Comparison of ENCODE assay signal across 9 mouse cellular contexts in the genomic region with DNA sequence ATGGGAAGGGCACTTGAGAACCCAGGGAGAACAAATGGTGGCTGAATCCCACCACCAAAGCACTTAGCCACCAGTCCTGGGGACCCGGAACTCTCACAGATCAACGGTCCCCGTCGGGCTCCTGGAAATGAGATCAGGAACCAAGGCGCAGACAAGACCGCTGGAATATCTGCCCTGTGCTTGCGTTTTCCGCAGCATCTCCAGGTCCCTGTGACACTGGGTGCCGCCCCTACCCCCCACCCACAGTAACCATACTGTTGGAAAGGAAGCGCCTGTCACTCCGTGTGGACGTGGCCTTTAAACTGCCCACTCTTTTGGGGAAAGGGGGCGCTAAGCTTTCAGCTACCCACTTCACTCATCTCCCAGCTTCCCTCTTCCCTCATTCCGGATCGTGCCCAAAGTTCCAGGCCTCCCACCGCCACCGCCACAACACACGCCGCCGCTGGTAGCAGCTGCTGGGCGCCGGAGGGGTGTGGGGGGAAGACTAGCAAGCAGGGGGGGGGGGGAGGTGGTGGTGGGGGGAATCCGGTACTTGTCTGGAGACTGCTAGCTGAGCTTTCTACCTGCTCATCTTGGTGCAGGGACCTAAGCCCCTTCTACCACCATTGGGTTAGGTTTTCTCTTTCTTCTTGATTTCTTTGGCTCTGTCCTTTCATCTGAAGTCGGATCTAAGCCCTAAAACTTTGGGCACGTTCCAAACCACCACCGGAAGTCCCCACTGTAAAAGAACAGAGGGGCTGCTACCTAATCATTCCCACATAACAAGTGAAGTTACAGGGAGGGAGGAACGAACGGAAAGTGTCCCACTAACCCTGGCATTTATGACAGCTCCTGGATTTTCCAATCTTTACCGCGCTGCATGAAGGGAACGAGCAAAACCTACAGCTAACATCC. TPM values are rescaled to one million over a fixed set of nuclear protein-coding genes. Genes with fewer than 3 reads are reported as not detected.
A peak's percentile ranks its signal among the peaks of the same experiment; 100 is the strongest.
DNase-seq lines count a peak whose midpoint lies in the region; ATAC-seq and TF ChIP-seq lines count a peak whose summit lies in the region.
"Had no signal": no experiment of that assay in that cellular context is flagged by ENCODE, and none has a peak within 500 bp of the region (broad histone marks: within the 10 kb centered on the region; RNA-seq: fewer than 3 reads in every experiment).

No protein-coding gene starts in this region.

- H3K36me3 ChIP-seq in limb, embryonic 11.5 days (ENCODE audit: control insufficient read depth, insufficient read depth, low read length) = no peaks in the 10 kb centered on the region
- H3K36me3 ChIP-seq: G1E had no signal

- no peaks in the 10 kb centered on the region for H3K9me3 ChIP-seq in limb, embryonic 11.5 days (ENCODE audit: control insufficient read depth, low read length)

- peak overlapping the region; percentile 99 for H3K27ac ChIP-seq in limb, embryonic 11.5 days (replicated peaks; ENCODE audit: low read depth, low read length)
- H3K27ac ChIP-seq in olfactory bulb, adult 2 months (ENCODE audit: insufficient read depth, low read depth, low read length) = no peak overlapping the region

- no peak for TF ChIP-seq CTCF in olfactory bulb, adult 2 months (IDR thresholded peaks at IDR 0.05; ENCODE audit: insufficient read depth, low read depth, low read length)

- peak; percentile 80 for DNase-seq in heart, adult 11 months
- no peak for DNase-seq in heart, postnatal 25 days (ENCODE audit: low spot score)
- DNase-seq in brain, adult 2 months (ENCODE audit: low read depth, low spot score) = peak; percentile 57
- DNase-seq in gastrocnemius, postnatal 4 days (ENCODE audit: low spot score in 2 of 2) = peak; percentile 21 to 30
- DNase-seq in limb, embryonic 11.5 days (ENCODE audit: low spot score) = peak; percentile 73
- no peak for DNase-seq in thymus, postnatal 4 days

- no peak for TF ChIP-seq POLR2A in olfactory bulb, adult 2 months (IDR thresholded peaks at IDR 0.05; ENCODE audit: insufficient read depth, low read depth, low read length)

- H3K9ac ChIP-seq in limb, embryonic 11.5 days (ENCODE audit: low read length) = peak overlapping the region; percentile 99

- no peaks in the 10 kb centered on the region; the same call in 1 of the 2 replicates for H3K27me3 ChIP-seq in limb, embryonic 11.5 days (ENCODE audit: control insufficient read depth, insufficient read depth, low read length)

- H3K4me2 ChIP-seq in limb, embryonic 11.5 days (ENCODE audit: low read depth, severe bottlenecking) = peak overlapping the region; percentile 81

- 2% methylated on average over 31 of the region's 31 CpGs for WGBS in limb, embryonic 11.5 days
- WGBS in olfactory bulb, adult 2 months = 14% methylated on average over 31 of the region's 31 CpGs

- intact Hi-C loops in heart, postnatal 25 days (cut with DNase I) = loop anchor here (10.0 kb wide), 1 partner anchor 692 kb away; no protein-coding TSS in a partner anchor

- H3K4me3 ChIP-seq in limb, embryonic 11.5 days (ENCODE audit: low read depth, low read length) = peak overlapping the region; percentile 94
- H3K4me3 ChIP-seq in olfactory bulb, adult 2 months (ENCODE audit: insufficient read depth, low read depth, low read length) = 0 out of 2 replicates have a peak overlapping the region, but pooled peaks have one; percentile 13

- ATAC-seq in limb, embryonic 11.5 days (ENCODE audit: insufficient number of reproducible peaks, low FRiP score, low TSS enrichment, low read depth) = no peak
- ATAC-seq in cerebellum, adult (ENCODE audit: insufficient number of reproducible peaks, low FRiP score, low TSS enrichment) = no peak

- 0 out of 2 replicates have a peak, but pooled peaks cover 5% of the 10 kb centered on the region for H3K4me1 ChIP-seq in limb, embryonic 11.5 days (ENCODE audit: control insufficient read depth, insufficient read depth, low read length)
- peaks cover 15% of the 10 kb centered on the region for H3K4me1 ChIP-seq in olfactory bulb, adult 2 months (ENCODE audit: control insufficient read depth, insufficient read depth, low read length)

RNA-seq across cellular contexts. Expression of a gene that starts 1.3 kb away (rescaled TPM):
- 10 to 100 TPM; 16.2 to 19.5 TPM for total RNA-seq in heart, postnatal 25 days (2021)
- 10 to 100 TPM; 35.6 to 37.6 TPM for total RNA-seq in gastrocnemius, postnatal 4 days (2021)
- polyA plus RNA-seq in limb, embryonic 11.5 days (2014; fragmentation: Nextera tagmentation; extraction: Ambion mirVana) = 160 and 163 TPM in 2 replicates
- not detected in 2 replicates for polyA plus RNA-seq in olfactory bulb, adult 2 months (2012; ENCODE audit: insufficient read depth, insufficient read length, low replicate concordance, missing spikeins)
- polyA plus RNA-seq: G1E had no signal

Comparison
In these comparisons a context has a peak if more than half of its experiments do, and no peak if none do; other contexts are left out.
1. DNase-seq: peak in heart, adult 11 months (single experiment), brain, adult 2 months (single experiment), gastrocnemius, postnatal 4 days (2 of 2) and limb, embryonic 11.5 days (single experiment); none in heart, postnatal 25 days (single experiment) and thymus, postnatal 4 days (single experiment).